Mouse (Mus musculus) lung, embryonic 16.5 days (tissue): ENCODE measurements at regions not wholly inside any gene's neighbourhood (a gene's known extent, or its start where the extent isn't known, plus 50 kb on each side); places are given as distances from the start of the nearest gene placed in this dataset.
"Not testable (repeated sequence)": the region's sequence is repeated elsewhere in the genome, so short reads cannot be mapped to it uniquely, and the experiment has no call there.

Source experiments
- ATAC-seq: fragments of 200-750 bp; cut with Nextera tagmentation; 2 replicates; pipeline ENCODE4 v1.8.0; 2017; ENCODE audit warnings: low read depth, mild to moderate bottlenecking, moderate library complexity
- H3K27ac ChIP-seq: fragments of 300-500 bp; sonication (generic); 2 replicates; pipeline ENCODE4 v1.5.1; 2014; ENCODE audit warnings: mild to moderate bottlenecking, control low read depth, low read length
- H3K27me3 ChIP-seq: fragments of 300-500 bp; sonication (generic); 2 replicates; pipeline ENCODE4 v1.6.1; 2014; ENCODE audit warnings: low read depth, low read length, mixed read lengths; ENCODE audit not compliant: control insufficient read depth, insufficient read depth
- H3K36me3 ChIP-seq: fragments of 300-500 bp; sonication (generic); 2 replicates; pipeline ENCODE4 v1.6.1; 2014; ENCODE audit warnings: low read length; ENCODE audit not compliant: control insufficient read depth, insufficient read depth
- H3K4me1 ChIP-seq: fragments of 300-500 bp; sonication (generic); replicated peaks from 2 replicates; pipeline ENCODE4 v1.6.1; 2014; ENCODE audit warnings: low read length, mixed read lengths; ENCODE audit not compliant: control insufficient read depth, insufficient read depth
- H3K4me2 ChIP-seq: fragments of 300-500 bp; sonication (generic); 2 replicates; pipeline ENCODE4 v1.6.1; 2014; ENCODE audit warnings: low read depth, low read length, control low read depth
- H3K4me3 ChIP-seq: fragments of 300-500 bp; sonication (generic); 2 replicates; pipeline ENCODE4 v1.5.1; 2014; ENCODE audit warnings: mild to moderate bottlenecking, low read length, control low read depth
- H3K9ac ChIP-seq: fragments of 300-500 bp; sonication (generic); 2 replicates; pipeline ENCODE4 v1.6.1; 2014; ENCODE audit warnings: low read length, control low read depth
- H3K9me3 ChIP-seq: fragments of 300-500 bp; sonication (generic); 2 replicates; pipeline ENCODE4 v1.6.1; 2016; ENCODE audit warnings: low read length; ENCODE audit not compliant: control insufficient read depth
- WGBS: fragments of 180-500 bp; shearing (Covaris S2); extraction: QIAGEN DNeasy Blood & Tissue Kit; methylation state at CpG from one replicate; pipeline ENCODE4 v1.1.7; 2014; 5-methylcytosine and 5-hydroxymethylcytosine counted together

DNA sequence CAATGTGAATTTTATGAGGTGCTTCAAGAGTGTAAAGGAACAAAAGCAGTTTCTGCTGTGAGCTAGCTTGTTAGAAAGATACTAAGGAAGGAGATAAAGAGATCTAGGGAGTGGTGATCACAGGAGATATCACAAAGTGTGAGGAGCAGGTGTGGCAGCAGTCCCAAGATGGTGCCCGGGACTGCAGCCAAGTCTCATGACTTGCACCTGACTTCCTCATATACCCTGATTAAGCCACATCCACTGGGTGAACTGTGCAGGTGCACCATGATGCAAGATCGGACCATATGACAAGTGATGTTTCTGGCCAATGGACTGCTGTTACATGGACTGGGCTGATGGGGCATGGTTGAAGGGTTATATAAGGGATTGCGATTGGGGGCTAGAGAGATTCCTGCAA, 197.8 kb upstream of the Atp10a start:
- H3K36me3 ChIP-seq, ATAC-seq, H3K27ac ChIP-seq, H3K27me3 ChIP-seq, H3K4me3 ChIP-seq, H3K4me2 ChIP-seq, H3K9ac ChIP-seq, H3K9me3 ChIP-seq, H3K4me1 ChIP-seq: not testable (repeated sequence)
- 88% methylated on average over 3 of the region's 3 CpGs for WGBS

- Histone ChIP-seq H3K27me3 (no peaks in the 10 kb centered on the region), H3K4me1 (no peaks in the 10 kb centered on the region), H3K36me3 (no peaks in the 10 kb centered on the region), H3K27ac (no peak overlapping the region), H3K9ac (no peak overlapping the region), H3K4me2 (no peak overlapping the region), H3K9me3 (no peaks in the 10 kb centered on the region), H3K4me3 (no peak overlapping the region)
- no peak for ATAC-seq
- WGBS = 74% methylated on average over 2 of the region's 2 CpGs
These were observed 195.0 kb upstream of the Atp10a start for GRCm38 (mm10) chr7:58460939-58461338.

GRCm38 (mm10) chr7:58473150-58473549, 182.8 kb upstream of the Atp10a start:
- ATAC-seq = no peak
- Histone ChIP-seq H3K4me2 (no peak overlapping the region), H3K9ac (no peak overlapping the region), H3K4me1 (no peaks in the 10 kb centered on the region), H3K27ac (no peak overlapping the region), H3K36me3 (no peaks in the 10 kb centered on the region), H3K9me3 (no peaks in the 10 kb centered on the region), H3K27me3 (no peaks in the 10 kb centered on the region), H3K4me3 (no peak overlapping the region)
- 42% methylated on average over 3 of the region's 3 CpGs for WGBS

DNA sequence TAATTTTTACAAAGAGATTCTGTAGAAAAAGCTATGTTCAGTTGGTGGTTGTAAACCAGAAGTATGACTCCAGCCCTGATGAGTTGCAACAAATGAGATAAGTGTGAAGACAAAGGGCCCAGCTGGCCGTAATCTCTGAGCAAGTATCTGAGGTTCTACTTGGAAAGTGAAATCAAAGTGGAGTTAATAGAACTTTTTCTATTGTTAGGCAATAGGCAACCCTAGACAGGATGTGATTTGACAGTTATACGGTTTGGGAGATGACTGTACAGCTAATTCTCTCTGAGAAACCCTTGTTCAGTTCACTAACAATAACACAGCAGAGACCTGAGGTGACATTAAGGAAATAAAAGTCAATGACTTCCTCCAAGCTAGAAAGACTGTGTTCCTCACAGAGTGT, 180.8 kb upstream of the Atp10a start:
- no peak for ATAC-seq
- no peaks in the 10 kb centered on the region for H3K36me3 ChIP-seq
- no peaks in the 10 kb centered on the region for H3K4me1 ChIP-seq
- no peaks in the 10 kb centered on the region for H3K9me3 ChIP-seq
- no peak overlapping the region for H3K9ac ChIP-seq
- H3K4me3 ChIP-seq = no peak overlapping the region
- WGBS = 49% methylated on average over 2 of the region's 2 CpGs
- no peak overlapping the region for H3K4me2 ChIP-seq
- no peak overlapping the region for H3K27ac ChIP-seq
- no peaks in the 10 kb centered on the region for H3K27me3 ChIP-seq

DNA sequence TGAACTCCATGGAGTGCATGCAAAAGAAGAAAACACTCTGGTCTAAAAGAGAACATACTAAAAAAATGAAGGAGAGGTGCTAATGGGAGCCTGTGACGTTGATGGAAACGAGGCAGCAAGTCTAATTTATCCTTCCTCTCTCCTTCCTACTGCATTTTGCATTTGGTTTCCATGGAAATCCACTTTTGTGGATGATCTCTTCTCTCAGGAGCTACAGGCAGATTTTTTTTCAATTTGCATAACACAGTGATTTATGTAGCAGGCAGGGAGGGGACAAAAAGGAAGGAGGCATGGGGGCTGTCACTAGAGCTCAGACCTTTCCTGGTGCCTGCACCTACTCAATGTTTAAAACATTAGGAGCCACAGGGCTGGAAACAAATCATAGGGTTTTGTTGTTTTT, 167.7 kb upstream of the Atp10a start:
- Histone ChIP-seq H3K27me3 (no peaks in the 10 kb centered on the region), H3K9me3 (no peaks in the 10 kb centered on the region), H3K27ac (no peak overlapping the region), H3K4me2 (no peak overlapping the region), H3K4me3 (no peak overlapping the region), H3K9ac (no peak overlapping the region), H3K4me1 (no peaks in the 10 kb centered on the region), H3K36me3 (no peaks in the 10 kb centered on the region)
- WGBS = 73% methylated on average over 2 of the region's 2 CpGs
- no peak for ATAC-seq
